Mouse (Mus musculus) left cerebral cortex, postnatal 36 days (tissue): Measurements from ENCODE around the gene Iqch. TPM values are rescaled to one million over a fixed set of nuclear protein-coding genes. Genes with fewer than 3 reads are reported as not detected.
"Not testable (repeated sequence)": the region's sequence is repeated elsewhere in the genome, so short reads cannot be mapped to it uniquely, and the experiment has no call there.

ENCODE experiments used
- DNase-seq, 2 experiments: peaks; one replicate each; pipeline ENCODE4 v3.0.0; 2021 to 2022; ENCODE audit warnings: low spot score in 2 of 2, mixed read lengths in 1 of 2
- intact Hi-C: fragments of 180-260 bp; cut with DNase I; formaldehyde crosslinking; loops from one replicate; pipeline ENCODE4 v1.15.1; 2025
- total RNA-seq, 2 experiments: library from RNA; stranded (reverse); gene quantifications; 2 replicates each; pipeline ENCODE4 v1.2.3; 2021

Gene Iqch
- total RNA-seq, 2 experiments from 2014 or later, result 0.14 TPM; not detected in 1

DNA sequence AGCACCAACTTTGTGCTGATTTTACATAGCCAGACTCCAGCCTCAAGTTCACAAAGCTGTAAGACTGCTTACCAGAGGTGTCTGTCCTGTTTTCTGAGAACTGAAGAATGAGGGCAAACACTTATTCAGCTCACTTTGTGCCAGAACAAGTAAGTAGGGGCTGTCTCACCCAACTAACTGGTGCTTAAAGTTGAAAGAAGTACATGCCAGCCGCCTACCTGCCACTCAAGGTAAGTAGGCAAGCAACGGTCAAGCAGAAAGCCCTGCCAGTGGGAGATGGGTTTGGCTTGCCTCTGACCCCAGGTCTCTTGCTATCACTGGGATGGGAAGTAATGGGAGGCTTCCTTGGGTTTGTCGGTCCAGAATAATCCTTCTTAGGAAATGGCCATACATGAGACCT, 24.8 kb downstream of the Iqch start:
- intact Hi-C loops, result loop anchor here (10.0 kb wide), 1 partner anchor 267 kb away; no protein-coding TSS in a partner anchor
- no peak for DNase-seq

DNA sequence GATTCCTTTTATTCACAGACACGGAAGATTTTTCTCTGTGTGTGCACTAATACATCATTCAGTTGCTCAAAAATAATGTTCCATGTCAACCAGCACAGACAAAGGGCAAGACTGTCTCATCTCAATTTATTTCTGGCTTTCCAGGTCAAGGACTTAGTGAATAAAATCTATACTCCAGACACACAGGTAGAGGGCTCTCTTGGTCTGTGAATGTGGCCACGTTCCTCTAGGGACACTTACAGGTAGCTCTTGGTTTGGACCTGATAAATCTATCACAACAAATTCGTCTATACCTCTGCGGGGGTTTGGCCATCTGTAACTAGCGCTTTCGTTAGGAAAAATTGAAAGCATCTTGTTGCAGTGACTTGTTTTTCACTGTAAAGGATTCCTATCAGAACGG, 29.4 kb downstream of the Iqch start:
- intact Hi-C loops, result loop anchor here (10.0 kb wide), 1 partner anchor 272 kb away; no protein-coding TSS in a partner anchor
- DNase-seq, result no peak

DNA sequence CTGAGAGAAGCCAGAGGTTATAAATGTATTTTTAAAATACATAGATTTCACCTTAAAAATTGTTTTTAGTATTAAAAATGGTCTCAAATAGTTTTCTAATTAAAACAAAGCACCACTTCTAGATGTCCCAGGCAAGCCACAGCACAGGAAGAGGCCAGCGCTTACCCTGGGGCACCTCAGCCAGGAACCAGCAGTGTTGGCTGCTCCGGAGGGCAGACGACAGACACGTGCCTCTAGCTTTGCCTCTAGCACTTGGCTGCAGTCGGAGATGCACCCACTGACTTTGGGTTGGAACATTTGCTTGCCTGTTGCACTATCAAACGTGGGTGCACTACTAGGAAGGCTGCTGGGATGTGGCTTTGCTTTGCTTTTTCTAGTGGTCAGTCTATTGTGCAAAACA, 30.4 kb downstream of the Iqch start:
- intact Hi-C loops, result loop anchor here (10.0 kb wide), 1 partner anchor 273 kb away; no protein-coding TSS in a partner anchor
- DNase-seq, result no peak

DNA sequence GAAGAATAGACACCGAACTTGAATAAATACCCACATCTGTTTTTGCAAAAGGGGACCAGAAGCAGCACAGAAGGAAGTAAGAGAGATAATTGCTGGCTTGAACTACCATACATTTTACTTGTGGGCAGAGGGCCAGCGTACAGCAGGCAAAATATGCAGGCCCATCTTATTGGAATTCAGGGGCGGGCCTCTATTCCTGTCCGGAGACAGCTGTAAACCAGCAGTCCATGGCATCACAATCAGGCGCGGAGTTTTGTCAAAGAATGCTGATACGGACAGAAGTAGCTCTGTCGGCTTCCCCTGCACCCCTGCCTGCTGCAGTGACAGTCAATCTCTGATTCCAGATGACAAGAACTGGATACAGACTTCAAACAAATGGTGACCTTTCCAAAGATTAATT, 33.5 kb downstream of the Iqch start:
- intact Hi-C loops, result no loop called here
- DNase-seq, result no peak

DNA sequence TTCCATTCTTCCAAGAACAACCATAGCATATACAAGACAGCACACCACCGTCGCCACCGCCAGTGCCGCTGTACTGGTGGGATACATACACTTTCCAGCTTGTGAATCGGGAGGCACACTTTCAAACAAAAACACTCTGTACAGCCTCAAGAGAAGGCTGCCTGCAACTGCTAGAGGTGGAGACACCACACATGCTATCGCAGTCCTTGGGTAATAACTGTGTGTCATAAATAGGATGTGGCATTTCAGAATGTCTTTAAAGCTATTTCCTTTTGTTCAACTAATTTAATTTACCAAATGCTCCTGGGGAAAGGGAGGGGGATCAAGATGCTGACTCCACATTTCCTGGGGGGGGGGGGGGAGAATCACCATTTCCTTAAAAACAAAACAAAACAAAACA, 34.0 kb downstream of the Iqch start:
- DNase-seq, result no peak
- intact Hi-C loops, result no loop called here

DNA sequence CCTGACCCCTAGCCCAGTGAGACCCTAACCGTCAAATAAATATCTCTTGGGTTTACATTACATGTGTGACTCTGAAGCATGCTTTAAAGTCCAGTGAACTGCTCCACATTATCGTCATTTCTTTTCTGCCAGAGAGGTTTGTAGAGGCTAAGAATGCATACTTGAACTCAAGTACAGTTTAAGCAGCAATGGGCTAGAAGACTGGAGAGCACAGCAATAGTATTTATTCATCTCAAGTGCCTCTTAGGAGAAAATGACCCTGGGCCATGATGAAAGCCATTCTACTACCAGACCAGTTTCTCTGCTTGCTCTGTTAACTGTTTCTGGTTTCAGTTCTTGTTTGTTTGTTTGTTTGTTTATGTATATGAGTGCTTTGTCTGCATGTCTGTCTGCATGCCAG, 38.9 kb downstream of the Iqch start:
- intact Hi-C loops, result no loop called here
- DNase-seq, result no peak

DNA sequence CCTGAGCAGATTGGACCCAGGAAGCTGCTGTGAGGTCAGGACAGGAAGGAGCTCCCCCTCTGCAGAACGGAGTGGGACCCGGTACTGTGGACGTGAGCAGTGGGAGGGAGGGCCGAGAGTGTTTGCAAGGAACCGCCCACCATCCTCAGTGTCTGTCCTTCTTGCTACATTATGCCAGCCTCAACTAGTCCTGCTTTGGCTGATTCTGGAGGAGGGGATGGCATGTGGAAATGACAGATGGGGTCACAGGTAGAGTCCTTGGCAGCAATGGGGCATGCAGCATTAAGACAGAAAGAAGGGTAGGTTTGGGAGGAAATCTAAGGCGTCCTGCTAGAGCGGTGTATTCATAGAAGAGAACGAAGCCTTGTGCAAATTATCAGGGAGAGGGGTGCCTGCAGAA, 40.4 kb downstream of the Iqch start:
- DNase-seq, result no peak
- intact Hi-C loops, result no loop called here

DNA sequence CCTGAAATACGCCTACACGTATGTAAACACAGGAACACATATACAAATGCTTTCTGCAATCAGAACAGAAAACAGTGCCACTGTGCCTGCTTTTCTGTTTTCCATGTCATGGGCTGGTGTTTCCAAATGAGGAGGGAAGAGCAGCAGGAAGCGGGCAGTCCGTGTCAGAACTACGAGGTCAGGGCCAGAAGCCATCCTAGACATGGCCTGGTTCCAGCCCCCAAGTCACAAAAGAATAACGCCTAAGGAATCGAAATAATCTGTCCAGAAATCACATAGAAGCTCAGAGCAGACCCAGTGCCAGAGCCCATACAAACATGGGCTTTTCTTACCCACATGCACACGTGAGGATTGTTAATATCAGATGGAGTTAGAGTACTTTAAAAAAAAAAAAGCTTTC, 45.4 kb downstream of the Iqch start:
- no peak for DNase-seq
- intact Hi-C loops, result no loop called here

DNA sequence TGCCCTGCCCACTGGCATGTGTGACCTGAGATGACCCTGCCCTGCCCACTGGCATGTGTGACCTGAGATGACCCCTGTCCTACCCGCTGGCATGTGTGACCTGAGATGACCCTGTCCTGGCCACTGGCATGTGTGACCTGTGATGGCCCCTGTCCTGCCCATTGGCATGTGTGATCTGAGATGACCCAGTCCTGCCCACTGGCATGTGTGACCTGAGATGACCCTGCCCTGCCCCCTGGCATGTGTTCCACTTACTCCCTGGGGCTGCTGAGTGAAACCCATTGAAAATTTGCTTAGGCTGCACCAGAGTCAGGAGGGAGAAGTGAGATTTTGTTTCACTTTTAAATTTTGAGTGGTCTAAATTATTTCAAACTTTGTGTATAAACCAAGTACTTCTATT, 46.0 kb downstream of the Iqch start:
- DNase-seq, result no peak
- intact Hi-C loops, result no loop called here

DNA sequence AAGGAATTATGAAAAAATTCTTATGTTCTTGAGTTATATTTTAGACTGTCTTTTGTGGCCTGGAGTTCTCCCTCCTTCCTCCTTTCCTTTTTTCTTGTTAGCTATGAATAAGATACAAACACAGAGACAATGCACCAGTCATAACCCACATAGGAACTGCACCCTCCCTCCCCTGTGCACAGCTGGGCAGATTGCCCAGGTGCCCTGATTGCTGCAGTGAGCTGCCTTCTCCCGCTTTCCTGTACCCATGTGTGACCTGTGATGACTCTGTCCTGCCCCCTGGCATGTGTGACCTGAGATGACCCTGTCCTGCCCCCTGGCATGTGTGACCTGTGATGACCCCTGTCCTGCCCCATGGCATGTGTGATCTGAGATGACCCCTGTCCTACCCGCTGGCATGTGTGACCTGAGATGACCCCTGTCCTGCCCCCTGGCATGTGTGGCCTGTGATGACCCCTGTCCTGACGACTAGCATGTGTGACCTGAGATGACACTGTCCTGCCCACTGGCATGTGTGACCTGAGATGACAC, 46.8 kb downstream of the Iqch start:
- intact Hi-C loops, result no loop called here
- no peak for DNase-seq

DNA sequence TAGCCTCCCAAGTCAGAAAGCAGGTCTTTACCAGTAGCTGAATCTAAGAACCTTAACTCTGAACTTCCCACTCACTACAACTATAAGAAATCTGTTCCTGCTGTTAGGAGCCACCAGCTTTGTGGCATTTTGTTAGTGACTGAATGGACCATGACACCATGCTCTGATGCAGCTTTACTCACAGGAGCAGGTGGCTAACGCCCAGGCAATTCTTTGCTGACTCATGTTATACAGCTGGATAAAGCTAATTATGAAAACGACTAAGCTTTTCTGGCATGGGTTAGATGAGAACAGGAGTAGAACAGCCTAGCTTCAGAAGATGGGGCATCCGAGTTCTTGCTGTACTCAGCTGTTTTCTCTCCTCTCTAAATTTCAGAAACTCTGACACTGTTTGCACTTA, 48.7 kb downstream of the Iqch start:
- DNase-seq, result no peak
- intact Hi-C loops, result no loop called here

DNA sequence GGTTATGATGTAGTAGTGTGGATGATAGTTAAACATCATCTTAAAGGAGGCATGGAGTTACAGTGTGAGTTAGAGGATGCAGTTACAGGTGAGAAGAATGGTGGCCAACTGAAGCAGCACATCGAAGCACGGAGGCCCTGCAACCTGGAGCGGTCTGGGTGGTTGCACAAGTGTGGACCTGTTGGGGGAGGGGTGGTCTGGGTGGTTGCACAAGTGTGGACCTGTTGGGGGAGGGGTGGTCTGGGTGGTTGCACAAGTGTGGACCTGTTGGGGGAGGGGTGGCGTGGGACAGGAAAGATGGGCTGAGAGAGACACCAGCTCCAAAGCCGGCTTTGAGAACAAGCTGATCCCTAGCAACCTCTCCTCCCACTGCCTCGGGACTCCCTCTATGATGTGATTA, 51.6 kb downstream of the Iqch start:
- intact Hi-C loops, DNase-seq: not testable (repeated sequence)

DNA sequence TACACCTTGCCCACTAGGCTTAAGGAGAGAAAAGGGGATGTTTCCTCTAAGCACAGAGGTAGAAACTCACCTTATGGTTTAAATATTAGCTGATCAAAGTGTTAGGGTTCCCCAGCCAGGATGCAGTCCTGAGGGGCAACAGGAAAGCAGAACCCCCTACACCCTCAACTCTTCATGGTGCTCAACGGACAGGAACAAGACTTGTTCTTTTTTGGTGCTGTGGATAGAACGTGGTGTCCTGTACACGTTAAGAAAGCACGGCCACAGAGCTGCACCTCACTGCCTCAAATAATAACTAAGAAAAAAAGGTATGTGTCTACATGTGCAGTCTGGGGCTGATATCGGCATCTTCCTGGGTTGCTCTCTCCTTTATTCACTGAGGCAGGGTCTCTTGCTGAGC, 53.3 kb downstream of the Iqch start:
- DNase-seq, result no peak
- intact Hi-C loops, result no loop called here

DNA sequence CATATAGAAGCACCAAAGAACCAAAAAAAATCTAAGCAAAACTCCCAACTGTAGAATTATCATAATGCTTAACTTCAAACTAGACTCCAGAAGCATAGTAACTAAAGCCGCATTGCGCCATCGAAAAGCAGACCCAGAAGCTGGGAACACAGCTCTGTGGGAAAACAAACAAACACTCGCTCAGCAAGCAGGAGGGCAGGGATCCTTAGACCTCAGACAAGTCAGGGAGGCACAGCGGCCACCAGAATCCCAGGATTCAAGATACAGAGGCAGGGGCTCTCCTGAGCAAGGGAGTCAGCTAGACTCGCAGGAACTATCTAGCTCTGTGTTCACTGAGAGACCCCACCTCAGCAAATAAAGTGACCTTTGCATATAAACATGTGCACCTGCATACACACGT, 60.4 kb downstream of the Iqch start:
- DNase-seq, result no peak
- intact Hi-C loops, result no loop called here

DNA sequence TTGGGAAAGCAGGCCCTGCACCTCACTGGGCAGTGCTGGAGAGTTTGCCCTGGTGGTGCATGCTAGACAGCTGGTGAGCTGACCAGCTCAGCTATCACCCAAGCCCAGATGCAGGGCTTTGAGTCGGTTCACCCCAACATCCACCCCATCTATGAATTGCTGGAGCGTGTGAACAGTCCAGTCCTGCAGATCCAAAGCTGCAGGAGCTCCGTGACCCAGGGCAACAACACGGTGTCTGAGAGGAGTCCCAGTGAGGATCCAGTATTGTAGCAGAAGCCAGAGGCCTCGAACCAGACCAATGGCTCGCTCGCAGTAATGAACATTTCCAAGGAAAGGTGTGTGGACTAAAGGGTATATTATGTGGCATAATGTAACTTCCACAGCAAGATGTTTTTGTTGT, 61.0 kb downstream of the Iqch start:
- no peak for DNase-seq
- intact Hi-C loops, result no loop called here

DNA sequence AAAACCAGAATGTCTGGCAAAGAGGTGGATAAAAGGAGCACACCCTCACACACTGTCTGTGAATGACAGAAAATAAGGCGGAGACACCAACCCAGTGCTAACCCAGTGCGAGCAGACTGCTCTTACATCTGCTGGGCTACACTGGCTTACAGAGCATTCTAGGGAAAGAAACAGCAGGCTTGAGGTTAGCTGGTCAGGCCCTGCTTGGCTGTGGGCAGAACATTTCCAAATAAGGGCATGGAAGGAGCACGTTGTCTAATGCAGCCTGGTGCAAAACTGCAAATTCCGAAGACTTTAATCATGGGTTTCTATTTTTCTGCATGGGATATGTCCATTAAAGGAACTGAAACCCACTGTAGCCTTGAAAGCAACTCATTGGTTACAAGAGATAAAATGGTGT, 64.8 kb downstream of the Iqch start:
- DNase-seq, result no peak

DNA sequence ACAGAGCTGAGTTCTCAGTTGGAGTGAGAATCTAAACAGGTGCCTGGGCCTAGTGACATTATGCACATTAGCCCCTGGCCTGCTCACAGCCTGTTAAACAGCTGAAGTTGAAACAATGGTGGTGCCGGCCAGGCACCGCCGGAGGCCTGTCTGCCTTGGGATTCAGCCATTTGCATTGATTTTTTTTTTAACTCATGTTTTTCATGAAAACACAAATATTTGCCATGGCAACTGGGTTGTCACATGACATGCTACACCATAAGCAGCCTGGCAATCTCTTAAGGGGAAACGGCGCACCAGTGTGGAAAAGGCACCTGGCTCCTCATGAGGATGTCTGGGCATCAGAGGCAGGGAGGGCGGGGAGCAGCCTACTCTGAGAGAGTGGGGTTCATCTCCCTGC, 67.3 kb downstream of the Iqch start:
- intact Hi-C loops, result no loop called here
- no peak for DNase-seq

More for the DNA sequence above, 64.8 kb downstream of the Iqch start:
- intact Hi-C loops, result no loop called here

DNA sequence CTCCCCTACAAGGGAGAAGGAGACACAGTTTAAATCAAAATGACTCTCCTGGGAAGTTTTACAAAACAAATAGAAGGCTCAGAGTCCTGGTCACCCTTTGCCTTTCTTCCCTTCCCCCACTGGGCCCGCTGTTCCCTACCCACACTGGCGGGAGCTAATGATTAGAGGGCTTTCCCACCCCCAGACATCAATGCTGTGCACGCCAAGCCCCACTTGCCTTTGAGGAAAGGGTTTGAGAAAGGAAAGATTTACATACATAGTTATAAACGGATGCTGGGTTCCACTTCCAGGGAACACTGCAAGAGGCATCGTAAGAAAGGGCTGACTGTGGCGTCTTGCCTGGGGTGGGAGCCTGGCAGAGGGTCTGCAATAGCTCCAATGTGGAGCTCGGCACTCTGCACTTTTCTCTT, 67.9 kb downstream of the Iqch start:
- no peak for DNase-seq
- intact Hi-C loops, result no loop called here

DNA sequence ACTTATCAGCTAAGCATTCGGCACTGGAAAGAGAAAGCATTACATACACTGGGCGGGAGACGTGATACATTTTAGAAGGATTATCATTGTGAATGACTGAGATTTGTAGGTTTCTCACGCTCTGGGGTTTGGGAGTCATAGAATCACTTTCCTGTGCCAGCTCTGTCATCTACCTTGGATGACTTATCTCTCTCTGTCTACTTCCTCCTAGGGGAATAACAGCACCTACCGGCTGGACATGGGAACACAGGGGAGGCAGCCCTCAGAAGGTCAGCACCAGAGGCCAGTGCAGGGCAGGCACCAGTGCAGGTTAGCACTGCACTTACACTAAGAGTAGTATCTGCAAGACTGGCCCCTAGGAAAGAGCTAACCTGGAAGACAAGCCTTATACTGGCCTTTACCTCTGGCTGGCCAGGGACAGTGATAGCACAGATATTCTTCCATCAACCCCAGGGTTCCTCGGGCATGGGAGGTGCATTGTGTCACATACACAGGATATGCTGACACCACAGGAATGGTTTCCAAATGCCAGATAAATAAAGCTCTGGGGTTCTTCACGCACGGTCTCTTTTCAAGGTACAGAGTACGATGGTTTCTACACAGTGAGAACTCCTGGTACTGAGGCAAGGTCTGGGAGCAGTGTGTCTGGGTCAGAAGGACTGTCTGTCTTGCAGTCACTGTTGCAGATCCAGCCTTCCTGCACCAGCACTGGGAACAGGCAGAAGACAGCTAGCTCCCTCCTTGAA, 69.2 kb downstream of the Iqch start:
- DNase-seq, result no peak
- intact Hi-C loops, result no loop called here

DNA sequence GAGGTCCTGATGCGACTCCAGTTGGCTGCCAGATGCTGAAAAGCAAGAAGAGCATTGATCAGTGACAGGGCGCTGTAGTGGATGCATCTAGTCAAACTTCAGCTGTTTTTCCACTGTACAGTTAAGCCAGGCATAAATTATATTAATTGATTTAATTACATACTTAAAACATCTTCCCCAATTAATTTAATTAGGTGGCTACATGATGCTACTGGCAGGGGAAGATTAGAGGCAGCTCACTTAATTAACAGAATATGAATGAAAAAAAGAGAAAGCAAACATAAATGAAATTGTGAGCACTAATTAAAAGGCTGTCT, 78.4 kb downstream of the Iqch start:
- DNase-seq, result no peak

DNA sequence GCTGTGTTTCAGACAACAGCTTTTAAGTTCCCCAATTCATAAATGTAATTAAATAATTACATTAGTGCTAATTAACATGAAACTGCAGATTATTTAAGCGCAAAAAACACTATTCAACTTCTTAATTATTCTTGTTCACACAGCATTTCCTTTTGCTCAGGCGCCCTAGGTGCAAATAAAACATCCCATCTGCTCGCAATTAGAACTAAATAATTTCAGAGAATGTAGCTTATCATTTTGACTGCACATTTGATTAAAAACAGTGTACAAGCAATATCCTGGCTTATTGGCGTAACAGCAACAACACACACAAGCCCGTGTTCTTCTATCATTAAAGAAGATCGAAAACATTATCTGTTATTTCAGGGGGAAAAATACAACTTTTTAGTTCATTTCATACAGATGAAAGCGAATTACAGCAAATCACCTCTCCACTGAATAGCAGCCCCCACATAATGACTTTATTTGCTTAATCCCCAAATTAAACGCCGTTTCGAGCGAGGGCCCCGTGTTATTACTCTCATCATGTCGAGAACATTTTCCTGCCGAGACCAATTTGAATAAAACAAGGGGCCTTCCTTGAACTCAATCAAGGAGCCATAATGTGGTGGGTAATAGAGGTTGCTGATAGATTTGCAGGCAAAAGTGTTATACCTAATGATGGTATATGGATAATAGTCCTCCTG, 78.9 kb downstream of the Iqch start:
- intact Hi-C loops, result no loop called here
- DNase-seq, result no peak

More for the DNA sequence above, 78.4 kb downstream of the Iqch start:
- intact Hi-C loops, result no loop called here
